Mouse (Mus musculus) lung, postnatal 36 days (tissue): ENCODE measurements at regions not wholly inside any gene's neighbourhood (a gene's known extent, or its start where the extent isn't known, plus 50 kb on each side); places are given as distances from the start of the nearest gene placed in this dataset.
A peak's percentile ranks its signal among the peaks of the same experiment; 100 is the strongest.

Experiments
- DNase-seq: peaks from one replicate; pipeline ENCODE4 v3.0.0; 2022; ENCODE audit warnings: mixed read lengths

DNA sequence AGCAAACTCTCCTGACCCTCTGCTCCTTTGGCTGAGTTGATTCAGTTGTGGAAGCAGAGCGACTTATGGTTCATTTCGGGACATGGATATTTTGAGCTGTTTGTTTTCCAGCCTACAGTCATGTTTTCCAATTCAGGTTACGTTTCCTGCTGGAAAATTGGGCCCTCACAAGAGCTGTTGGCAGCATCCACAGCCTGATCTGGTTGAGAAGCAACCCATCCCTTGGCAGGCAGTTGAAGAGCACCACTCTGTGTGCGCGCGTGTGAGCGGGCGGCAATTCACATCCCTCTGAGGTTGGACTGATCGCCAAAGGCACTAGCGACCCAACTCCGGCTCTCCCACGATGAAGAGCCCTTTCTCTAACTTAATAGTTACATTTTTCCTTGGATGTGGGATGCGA is 457.1 kb downstream of the Tmem38b start:
- no peak for DNase-seq

DNA sequence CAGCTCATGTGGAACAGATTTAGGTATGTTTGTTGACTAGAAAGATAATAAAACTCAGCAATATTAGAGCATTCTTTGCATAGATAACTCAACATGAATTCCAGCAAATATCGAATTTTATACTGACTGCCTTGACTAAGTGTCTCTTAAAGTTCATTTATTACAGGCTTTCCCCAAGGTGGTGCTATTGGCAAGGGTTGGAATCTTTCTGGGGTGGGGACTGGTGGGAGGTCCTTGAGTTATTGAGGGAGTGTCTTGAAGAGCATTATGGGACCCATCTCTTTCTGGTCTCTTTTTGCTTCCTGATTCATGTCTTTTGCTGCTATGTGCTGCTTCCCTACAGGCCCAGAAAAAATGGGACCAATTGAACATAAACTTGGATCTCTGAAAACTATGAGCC is 488.0 kb downstream of the Tmem38b start:
- DNase-seq: no peak

DNA sequence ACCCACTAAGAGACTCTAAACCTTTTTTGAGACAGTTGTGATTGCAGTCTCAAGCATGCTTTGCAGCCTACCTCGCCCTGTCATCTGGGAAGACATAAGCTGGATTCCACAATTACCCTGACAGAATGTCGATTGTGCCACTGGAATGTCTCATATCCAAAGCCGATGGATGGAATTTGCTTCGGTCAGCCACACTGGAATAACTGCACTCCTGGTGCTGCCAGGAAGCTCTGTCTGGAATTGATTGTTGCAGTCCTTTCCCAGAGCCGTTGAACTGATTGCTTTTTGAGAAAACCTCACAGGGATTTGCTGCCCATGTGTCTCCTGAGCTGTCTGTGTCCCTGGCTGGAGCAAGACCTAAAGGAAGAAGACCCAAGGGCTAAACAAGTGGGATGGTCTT is 499.0 kb downstream of the Tmem38b start:
- DNase-seq: no peak

DNA sequence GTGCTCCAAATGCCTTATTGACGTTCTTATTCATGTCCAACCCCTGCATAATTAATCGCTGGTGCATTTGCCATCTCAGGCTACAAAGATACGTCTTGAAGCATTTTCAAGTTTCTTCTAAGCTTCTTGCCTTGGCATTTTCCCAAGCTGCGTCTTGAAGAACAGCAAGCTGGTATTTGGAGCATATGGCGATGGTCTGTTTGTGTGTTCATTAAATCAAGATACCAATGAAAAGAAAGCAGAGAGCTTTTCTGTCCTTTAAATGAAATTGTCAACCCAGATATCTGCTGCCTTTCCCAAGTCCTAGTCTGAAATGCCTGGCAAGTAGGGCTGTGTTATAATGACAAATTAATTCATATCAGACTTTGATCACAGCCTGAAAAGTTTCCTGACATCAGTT is 502.4 kb downstream of the Tmem38b start:
- no peak for DNase-seq

DNA sequence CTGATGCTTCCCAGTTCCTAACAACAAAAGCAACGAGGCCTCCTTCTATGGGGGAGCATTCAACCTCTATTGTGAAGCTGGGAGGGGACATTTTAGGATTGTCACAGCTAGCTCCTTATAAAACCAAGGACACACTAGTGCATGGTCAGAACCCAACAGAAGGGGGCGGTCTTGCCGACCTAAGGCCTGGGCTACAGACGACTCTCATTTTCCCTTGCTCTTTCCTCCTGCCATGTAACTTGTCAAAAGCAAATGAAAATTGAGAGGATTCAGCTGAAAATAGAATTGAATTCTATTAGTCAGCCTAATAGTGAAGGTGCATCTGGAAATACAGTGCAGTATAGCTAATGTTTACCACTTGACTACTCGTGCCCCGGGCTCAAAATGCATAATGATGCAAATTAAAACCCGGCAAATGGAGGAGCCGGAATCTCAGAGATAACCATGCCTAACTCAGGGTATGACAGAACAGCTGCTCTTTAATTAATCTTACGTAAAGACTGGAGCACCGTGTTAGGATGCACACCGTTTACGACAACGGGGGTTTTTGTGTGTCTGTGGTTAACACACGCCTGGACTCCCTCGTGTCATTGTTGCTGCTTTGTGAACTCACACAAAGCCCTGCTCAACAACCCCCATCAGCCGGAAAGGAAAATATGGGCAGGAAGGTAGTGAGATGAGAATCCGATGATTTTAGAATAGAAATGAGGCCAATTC is 503.0 kb downstream of the Tmem38b start:
- no peak for DNase-seq

DNA sequence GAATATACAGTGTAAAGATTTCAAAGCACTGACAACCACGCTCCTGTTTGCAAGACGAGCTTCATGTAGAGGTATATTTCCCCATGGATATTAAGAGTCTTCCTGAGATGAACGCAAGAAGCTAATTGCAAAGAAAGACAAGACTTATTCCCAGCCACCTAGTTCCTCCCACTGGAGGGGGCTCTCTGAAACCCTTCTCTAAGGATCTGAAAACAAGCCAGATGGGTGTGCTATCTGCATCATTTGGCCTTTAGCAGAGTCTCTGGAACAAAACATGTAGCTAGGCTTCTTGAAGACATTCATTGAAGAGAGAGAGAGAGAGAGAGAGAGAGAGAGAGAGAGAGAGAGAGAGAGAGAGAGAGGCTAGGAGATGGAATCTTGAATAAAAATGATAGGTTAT is 504.8 kb downstream of the Tmem38b start:
- DNase-seq: no peak

DNA sequence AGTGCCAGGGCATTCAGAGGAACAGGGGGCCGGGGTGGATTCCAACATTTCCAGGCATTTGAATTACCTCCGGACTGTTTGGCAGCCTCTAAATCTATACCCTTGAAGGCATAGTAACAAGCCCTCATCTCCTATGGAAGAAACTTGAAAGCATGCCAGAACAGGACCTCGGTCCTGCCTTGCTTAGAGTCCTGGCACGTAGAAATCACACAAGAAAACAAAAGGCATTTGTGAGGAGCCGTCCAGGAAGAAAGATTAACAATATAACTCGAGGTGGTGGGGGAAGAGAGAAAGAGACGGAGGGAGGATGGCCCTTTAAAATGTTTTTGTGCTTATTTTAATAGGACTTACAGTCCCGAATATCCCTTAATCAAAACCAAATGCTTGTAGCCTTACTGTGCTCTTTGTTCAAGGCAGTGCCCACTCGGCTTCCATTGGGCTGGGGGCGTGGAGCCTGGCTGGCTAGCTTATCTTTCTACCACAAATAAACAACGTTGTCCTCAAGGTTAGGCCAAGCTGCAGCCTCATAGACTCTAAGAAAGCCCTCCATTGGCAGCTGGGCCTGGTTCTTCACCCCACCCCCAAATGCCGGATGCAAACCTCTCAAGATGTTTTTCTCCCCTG is 505.9 kb downstream of the Tmem38b start:
- DNase-seq: no peak

DNA sequence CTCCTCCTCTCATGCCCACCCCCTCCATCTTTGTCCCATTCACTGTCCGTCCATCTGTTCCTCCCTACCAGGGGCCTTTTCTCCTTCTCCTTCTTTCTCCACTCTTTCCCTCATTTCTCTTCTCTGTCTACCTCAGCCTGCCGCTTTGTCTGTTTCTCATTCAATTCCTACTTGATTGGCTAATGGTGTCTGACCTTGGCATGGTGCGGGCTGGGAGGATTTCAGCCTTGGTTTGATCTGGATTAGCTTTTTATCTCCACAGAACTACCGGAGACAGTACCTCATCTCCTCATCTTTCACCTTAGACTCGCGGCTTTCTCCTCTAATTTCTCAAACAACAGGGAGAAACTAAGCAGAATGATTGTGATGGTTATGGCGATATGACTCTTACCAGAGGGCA is 506.4 kb downstream of the Tmem38b start:
- DNase-seq: no peak

DNA sequence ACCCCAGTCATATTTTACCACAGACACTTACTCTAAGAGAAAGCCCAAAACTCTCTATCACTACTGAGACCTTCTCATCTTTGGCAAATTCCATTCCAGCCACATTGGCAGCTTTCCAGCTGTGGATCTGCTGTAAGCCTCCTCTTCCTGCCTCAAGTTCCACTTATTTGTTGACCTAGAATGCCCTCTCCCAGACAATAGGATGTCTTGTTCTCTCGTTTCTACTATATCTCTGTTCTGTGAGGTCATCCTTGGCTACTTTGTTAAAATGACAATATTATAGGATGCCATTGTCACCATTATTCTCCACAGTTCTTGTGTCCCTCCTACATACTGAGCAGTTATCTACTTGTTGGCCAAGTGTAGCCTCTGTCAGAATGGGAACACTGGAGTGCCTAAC is 512.7 kb downstream of the Tmem38b start:
- DNase-seq: no peak

DNA sequence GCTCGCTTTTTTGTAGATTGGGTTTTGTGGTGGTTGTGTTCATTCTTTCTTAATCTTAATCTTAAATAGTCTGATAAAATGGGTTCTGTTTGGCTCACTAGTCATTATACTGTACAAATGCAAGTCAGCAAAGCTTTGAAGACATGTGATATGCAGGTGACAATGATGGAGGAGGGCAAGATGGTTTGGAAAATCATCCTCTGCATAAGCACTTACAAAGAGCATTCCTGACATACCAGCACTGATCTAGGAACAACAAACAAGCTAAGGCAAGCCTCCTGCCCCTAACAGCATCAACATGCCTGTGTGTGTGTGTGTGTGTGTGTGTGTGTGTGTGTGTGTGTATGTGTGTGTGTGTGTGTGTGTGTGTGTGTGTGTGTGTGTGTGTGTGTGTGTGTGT is 514.3 kb downstream of the Tmem38b start:
- no peak for DNase-seq

DNA sequence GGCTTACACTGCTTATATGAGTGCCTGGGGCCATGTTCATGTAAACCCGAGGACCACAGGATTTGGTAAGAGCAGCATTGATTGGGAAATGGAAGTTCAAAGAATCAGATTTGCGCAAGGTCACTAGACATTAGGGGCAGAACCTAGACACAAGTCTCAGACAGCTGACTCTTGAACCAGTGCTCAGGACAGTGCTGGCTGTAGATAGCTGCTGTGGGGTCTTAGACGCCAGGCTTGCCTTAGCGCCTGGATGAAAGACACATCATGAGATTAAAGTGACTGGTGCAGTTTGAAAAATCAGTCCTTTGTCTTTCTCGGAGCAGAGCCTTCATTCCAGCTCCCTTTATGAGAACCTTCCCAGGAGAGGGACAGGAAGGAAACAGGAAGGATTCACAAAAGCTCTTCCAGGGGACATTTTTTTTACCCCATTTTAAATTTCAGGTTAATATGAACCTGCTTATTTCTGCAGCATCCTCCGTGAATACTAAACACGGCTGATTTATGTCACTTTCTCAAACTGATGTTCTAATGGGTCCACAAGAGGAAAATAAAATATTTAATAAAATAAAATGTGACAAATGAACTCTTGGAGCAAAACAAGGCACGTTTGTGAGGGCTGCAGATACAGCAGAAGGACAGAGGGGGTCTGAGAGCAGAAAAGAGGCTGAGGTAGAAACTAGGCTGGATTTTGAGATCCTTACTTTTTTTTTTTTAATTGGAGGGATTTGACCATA is 528.0 kb downstream of the Tmem38b start:
- DNase-seq: no peak

DNA sequence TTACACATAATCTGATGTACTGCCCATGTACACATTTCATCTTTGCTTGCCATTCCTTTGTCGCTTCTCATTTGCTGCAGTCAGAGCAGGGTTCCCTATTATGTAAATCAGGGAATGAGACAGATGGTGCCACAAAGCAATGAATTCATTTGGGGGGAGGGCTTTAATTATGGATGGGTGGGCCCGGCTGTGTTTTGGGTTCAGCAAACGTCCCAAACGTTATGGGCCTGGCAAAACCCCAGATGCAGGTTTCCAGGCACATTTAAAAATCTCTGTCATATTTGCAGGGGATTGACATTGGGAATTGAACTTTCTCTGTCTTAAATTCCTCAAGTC is 528.5 kb downstream of the Tmem38b start:
- DNase-seq: no peak

DNA sequence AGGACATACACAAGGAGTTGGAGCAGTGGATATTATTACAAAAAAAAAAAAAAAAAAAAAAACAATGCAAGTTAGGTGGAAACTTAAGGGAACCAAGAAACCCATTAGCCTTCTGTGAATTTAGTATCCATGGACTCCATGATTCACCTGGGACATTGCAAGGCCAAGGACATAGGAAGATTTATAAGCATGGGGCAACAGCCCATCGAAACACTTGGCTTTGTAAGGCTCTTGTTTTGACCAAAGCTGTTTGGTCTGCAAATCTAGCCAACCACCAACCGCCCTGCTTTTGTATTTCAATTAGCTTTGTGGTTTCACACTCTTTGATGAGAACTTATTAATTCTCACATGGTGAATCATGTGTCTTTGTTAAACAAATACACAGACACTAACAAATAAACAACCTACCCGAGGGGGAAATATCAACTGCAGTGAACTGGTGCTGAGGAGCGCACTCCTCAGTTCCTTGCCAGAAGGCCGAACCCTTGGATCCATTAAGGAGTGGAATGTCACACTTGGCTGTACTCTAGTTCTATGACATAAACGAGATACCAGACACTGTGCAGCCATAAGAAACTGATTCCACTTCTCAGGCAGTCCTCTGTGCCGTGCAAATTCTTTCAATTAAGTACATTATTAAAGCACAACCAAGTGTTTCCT is 529.7 kb downstream of the Tmem38b start:
- no peak for DNase-seq

DNA sequence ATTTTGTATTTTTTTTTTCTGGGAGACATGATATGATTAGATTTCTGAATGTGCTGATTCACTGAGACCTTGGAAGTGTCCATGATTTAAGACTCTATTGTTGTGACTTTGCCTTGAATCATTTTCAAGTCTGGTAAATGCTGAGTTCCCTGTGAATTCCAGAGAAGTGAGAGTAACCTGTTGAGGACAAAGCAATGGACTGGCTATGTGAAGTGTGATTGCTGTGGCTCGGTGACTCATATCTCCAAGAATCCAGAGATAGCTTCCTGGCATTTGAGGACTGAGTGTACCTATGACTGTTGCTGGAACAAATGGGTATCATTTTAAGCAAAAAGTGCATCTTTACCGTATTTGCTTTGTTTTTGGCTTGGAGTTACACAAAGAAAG is 530.2 kb downstream of the Tmem38b start:
- peak; percentile 26 for DNase-seq

DNA sequence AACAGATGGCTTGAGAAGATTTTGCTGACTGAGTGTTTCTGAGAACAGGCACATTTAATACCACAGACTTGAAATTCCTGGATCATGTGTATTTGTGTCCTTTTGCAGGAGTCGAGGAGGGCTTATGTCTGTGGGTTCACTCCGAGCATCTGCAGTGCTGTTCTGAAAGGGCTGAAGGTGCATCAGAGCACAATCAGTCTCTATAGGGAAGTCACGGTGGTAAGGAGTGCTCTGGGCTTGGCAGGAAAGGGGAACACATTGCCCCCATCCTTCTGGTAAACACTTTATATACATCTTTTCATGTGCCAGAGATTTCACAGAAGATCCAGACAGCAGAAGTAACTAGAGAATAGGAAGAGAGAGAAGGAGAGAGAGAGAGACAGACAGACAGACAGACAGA is 545.1 kb downstream of the Tmem38b start:
- DNase-seq: no peak

DNA sequence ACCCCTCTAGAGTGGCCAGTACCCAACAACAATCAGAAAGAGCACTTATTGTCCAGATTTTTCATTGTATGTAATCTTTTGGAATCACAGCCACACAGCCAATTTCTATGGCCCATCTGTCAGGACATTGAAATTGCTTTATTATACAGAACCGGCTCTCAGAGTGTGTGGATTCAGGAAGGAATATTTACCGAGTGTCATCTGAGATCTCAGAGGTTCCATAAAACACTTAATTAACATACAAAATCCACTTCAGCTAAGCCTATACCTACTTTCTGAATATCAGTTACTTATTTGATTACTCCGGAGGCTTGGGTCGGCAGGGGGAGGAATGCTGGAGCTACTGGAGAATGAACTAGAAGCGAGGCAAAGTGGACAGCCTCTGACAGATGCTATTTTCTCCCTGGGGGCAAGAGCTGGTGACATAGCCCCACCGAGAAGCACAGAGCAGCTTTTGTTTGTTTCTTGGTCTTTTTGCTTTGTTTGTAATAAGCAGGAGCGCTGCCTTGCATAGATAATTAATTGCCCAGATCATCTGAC is 545.6 kb downstream of the Tmem38b start:
- DNase-seq: no peak

DNA sequence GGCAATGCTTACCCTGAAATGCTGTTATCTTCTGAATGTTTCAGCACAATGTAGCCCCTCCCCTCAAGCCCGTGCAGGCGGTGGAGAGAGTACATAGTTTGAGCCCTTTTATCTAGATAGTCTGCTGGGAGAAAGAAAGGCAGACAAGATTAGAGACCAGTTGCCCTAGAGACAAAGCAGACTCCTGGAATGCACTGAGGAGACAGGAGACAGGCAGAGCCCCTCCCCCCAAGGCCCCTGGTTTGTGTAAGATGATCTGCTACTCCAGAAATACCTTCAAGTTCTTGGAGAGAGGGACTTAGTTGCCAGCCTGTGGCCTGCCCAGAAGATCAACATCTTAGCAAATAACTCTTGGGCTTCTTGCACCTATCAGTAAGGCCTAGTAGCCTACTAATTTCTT is 547.8 kb downstream of the Tmem38b start:
- DNase-seq: no peak

DNA sequence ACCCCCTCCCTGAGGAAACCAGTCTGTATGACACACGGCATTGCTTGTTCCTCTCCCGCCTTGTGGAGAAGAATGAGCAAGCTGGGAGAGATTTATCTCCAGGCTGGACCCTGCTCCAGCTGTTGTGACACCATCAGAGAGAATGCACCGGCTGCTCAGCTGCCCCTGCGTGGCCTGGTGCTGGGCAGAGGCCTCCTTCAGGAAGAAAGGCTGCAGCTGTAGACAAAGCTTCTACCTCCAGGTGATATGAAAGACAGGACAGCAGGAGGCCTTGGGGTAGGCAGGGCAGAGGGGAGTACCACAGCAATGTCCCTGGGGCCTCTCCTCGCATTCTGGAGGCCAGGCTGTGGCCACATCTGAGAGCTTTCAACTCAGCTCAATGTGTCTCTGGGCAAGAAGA is 548.6 kb downstream of the Tmem38b start:
- no peak for DNase-seq

DNA sequence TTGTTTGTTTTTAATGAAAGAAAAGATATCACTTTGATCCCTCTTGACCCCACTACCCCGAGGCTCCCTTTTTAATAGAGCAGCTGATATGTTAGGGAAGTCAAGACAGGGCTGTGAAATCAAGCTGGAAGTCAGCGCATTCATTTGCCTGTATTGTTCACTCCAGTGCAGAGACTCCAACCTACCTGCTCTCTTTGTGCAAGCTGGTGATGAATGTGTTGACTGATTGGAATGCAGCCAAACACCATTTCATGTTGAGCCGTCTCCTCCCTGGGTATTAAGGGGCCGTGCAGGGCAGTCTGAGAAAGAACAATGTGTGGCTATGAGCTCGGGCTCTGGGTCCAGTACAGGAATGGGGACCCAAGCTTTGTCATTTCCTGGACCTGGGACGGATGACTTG is 557.4 kb upstream of the Zfp462 start:
- no peak for DNase-seq

DNA sequence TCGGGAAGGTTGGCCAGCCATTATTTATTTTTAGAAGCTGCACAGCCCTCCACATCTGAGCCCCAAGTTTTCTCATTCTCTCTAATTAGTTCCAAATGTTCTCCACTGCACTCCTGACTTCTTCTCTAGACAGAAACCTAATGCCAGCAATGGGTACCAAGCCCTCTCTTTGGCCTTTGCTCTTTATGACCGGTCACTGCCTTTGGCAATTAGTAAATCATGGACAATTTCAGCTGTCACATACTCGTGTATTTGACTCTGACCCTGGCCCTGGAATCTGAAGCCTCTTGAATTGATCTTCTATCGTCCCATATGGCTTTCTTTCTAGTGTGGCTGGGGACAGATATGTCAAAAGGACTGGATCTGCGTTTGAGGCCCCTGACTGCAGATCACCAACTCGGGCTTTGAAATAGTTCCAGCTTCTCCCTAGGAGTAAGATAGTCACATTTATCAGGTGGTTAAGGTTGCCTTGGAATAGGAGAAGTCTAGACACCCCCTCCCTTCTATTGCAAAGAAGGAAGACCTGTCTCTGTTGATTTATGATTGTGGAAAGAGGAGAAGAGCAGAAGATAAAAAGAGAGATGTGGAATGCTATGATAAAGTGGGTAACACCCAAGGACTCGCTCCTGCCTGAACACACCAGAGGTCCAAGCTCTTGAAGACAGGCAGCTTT is 553.2 kb upstream of the Zfp462 start:
- no peak for DNase-seq

DNA sequence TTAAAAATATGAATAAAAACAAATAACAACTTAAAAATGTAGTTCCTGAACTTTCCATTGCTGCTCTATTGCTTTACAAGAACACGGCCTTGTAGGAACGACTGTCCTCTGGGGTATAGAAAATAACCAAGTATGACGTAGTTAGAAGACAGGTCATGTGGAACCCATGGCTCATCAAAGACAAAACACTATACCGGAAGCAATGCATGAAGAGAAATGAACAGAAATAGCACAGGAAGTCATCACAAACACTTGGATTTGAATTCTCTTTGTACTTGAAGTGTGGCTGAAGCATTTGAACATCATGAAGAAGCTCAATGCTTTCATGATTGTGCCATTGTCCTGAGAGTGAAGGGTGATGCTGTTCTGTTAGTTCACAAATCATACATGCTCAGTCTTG is 538.7 kb upstream of the Zfp462 start:
- DNase-seq: no peak

DNA sequence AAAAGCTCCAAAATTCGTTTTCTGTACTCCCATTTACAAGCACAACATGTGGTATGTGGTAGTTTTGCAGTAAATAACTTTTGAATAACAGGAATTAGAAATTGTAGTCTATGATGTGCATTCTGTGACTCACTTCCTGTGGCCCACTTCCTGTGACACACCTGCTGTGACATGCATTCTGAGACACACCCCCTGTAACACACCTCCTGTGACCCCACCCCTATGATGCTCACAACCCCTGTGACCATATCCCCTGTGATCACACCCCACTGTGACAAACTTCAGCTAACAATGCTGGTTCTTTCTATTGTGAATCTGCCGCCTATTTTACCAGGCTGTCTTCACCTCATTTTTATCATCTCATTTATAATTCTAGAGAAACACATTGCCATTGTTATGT is 536.9 kb upstream of the Zfp462 start:
- DNase-seq: no peak

DNA sequence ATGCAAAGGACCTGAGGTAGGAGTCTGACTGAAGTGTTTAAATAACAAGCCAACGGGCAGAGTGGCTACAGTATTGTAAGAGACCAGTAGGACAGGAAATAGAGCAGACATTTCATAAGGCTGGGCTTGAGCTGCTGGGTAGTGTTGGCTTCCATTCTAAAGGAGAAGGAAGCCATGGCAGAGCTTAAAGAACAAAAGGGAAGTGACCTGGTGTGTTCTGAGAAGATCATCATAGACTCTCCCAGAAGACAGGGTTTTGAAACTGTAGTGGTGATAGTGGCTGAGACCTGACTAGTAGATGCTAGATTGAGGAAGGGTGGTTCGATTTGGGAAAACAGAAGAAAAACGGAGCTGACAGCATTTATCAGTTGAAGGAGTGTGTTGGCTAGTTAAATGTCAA is 514.1 kb upstream of the Zfp462 start:
- no peak for DNase-seq
